Mouse (Mus musculus): ENCODE data around the gene Esp1. TPM values are rescaled to one million over a fixed set of nuclear protein-coding genes. Genes with fewer than 3 reads are reported as not detected.
"Not testable (repeated sequence)": the region's sequence is repeated elsewhere in the genome, so short reads cannot be mapped to it uniquely, and the experiment has no call there.

The Esp1 gene
- polyA plus RNA-seq (2014; fragmentation: Nextera tagmentation; extraction: Ambion mirVana), result not detected in 2 replicates

DNA sequence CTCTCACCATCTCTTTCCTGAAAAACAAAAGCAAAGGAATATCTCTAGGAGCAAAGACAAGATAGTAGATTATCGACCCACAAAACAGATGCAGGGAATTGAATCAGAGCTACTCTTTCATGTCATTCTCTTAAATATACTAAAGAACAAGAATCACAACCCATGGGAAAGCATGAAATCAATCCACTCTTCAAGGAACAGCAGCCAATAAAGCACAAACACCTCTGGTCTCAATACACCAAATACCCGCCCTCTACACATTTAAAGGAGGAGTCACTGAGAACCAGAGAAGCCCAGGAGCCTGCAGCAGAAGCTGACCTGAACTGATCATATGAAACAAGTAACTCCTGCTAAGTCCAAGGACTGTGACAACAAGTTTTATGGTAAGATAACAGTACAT is at the start of gene Esp1:
Gene Esp1 (plus strand): TSS at position 301 of the 400 bp plus-strand sequence.
- Histone ChIP-seq H3K27ac (replicated peaks; ENCODE audit: low read depth, low read length) (no peak within 1 kb of the TSS), H3K9me3 (replicated peaks; ENCODE audit: control insufficient read depth, low read length) (no peaks in the 10 kb centered on the region), H3K4me3 (ENCODE audit: low read depth, low read length) (no peak within 1 kb of the TSS), H3K4me1 (ENCODE audit: control insufficient read depth, insufficient read depth, low read length) (no peaks in the 10 kb centered on the region), H3K4me2 (ENCODE audit: low read depth, low read length) (no peak within 1 kb of the TSS), H3K9ac (replicated peaks; ENCODE audit: low read length) (no peak within 1 kb of the TSS), H3K27me3 (ENCODE audit: control insufficient read depth, insufficient read depth, low read length) (no peaks in the 10 kb centered on the region), H3K36me3 (replicated peaks; ENCODE audit: control insufficient read depth, insufficient read depth, low read depth, low read length) (no peaks in the 10 kb centered on the region)
- 76% methylated on average over 2 of the region's 2 CpGs for WGBS
- ATAC-seq (replicated peaks; ENCODE audit: insufficient number of reproducible peaks, low FRiP score, low TSS enrichment, low read depth) (no peak), DNase-seq (ENCODE audit: low spot score) (no peak)

DNA sequence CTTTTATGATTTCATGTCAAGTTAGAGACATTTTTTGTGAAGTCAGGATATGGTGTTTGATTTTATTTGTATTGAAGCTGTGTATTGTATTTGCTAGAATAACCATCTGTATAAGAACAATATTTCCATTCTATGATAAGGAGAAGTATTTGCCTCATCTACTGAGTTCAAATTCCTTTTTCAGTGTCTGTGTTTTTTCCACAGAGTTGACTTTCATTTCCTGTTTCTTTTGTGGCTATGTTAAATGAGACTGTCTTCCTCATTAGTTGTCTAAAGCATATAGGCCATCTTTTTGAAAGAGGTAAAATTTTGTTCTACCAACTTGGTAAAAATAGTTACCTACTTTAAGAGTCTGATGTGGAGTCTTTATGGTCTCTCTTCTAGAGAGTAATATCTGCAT is 10.6 kb upstream of the Esp1 start:
- Histone ChIP-seq H3K4me2 (ENCODE audit: low read depth, low read length) (no peak overlapping the region), H3K9me3 (replicated peaks; ENCODE audit: control insufficient read depth, low read length) (no peaks in the 10 kb centered on the region), H3K27ac (replicated peaks; ENCODE audit: low read depth, low read length) (no peak overlapping the region), H3K27me3 (ENCODE audit: control insufficient read depth, insufficient read depth, low read length) (no peaks in the 10 kb centered on the region), H3K9ac (replicated peaks; ENCODE audit: low read length) (no peak overlapping the region), H3K4me3 (ENCODE audit: low read depth, low read length) (no peak overlapping the region), H3K4me1 (ENCODE audit: control insufficient read depth, insufficient read depth, low read length) (no peaks in the 10 kb centered on the region), H3K36me3 (replicated peaks; ENCODE audit: control insufficient read depth, insufficient read depth, low read depth, low read length) (no peaks in the 10 kb centered on the region)
- ATAC-seq (replicated peaks; ENCODE audit: insufficient number of reproducible peaks, low FRiP score, low TSS enrichment, low read depth) (no peak), DNase-seq (ENCODE audit: low spot score) (no peak)

DNA sequence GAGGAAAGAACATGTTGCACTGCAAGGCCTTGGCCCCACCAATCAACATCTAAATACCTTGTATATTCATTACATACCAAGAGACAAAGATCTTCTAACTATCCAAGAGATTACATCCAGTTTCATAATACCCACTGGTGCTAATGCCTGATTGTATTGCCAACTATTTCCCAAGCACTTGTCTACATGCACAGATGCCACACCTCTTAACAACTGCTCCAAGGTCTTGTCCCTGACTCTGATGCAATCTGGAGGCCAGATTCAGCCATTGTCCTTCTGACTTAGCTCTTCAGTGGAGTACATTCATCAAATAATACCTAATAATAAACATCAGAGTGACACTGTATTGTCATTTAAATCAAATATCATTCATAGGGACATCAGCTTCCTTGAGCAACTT is 9.9 kb upstream of the Esp1 start:
- not testable (repeated sequence) for H3K4me2 ChIP-seq (ENCODE audit: low read depth, low read length); H3K4me1 ChIP-seq (ENCODE audit: control insufficient read depth, insufficient read depth, low read length); H3K9ac ChIP-seq (replicated peaks; ENCODE audit: low read length); H3K36me3 ChIP-seq (replicated peaks; ENCODE audit: control insufficient read depth, insufficient read depth, low read depth, low read length); H3K27me3 ChIP-seq (ENCODE audit: control insufficient read depth, insufficient read depth, low read length); H3K9me3 ChIP-seq (replicated peaks; ENCODE audit: control insufficient read depth, low read length); H3K4me3 ChIP-seq (ENCODE audit: low read depth, low read length); H3K27ac ChIP-seq (replicated peaks; ENCODE audit: low read depth, low read length); DNase-seq (ENCODE audit: low spot score); ATAC-seq (replicated peaks; ENCODE audit: insufficient number of reproducible peaks, low FRiP score, low TSS enrichment, low read depth)

DNA sequence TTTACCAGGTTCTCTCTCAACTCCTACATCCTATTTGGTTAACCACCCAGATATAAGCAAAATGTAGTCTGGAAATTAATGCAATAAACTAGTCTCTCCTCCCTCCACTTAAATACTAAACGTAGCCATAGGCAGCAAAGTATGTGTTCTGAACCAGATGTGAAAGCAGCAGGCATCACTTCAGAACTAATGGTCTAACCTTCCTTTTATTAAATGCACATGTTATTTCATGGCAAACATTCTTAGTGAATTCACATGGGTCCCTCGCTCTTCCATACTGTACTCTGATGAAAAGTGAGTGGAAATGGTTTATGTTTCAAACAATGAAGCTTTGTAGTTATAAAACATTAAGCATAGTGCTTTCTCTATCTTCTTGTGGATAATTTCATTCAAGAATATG is 4.4 kb downstream of the Esp1 start:
- no peak overlapping the region for H3K4me2 ChIP-seq (ENCODE audit: low read depth, low read length)
- WGBS, result 52% methylated on average over 2 of the region's 2 CpGs
- DNase-seq (ENCODE audit: low spot score) (peak; percentile 29), ATAC-seq (replicated peaks; ENCODE audit: insufficient number of reproducible peaks, low FRiP score, low TSS enrichment, low read depth) (no peak)
- no peak overlapping the region for H3K9ac ChIP-seq (replicated peaks; ENCODE audit: low read length)
- H3K4me1 ChIP-seq (ENCODE audit: control insufficient read depth, insufficient read depth, low read length), result no peaks in the 10 kb centered on the region
- H3K36me3 ChIP-seq (replicated peaks; ENCODE audit: control insufficient read depth, insufficient read depth, low read depth, low read length), result no peaks in the 10 kb centered on the region
- no peaks in the 10 kb centered on the region for H3K27me3 ChIP-seq (ENCODE audit: control insufficient read depth, insufficient read depth, low read length)
- H3K9me3 ChIP-seq (replicated peaks; ENCODE audit: control insufficient read depth, low read length), result no peaks in the 10 kb centered on the region
- H3K4me3 ChIP-seq (ENCODE audit: low read depth, low read length), result no peak overlapping the region
- H3K27ac ChIP-seq (replicated peaks; ENCODE audit: low read depth, low read length), result no peak overlapping the region

DNA sequence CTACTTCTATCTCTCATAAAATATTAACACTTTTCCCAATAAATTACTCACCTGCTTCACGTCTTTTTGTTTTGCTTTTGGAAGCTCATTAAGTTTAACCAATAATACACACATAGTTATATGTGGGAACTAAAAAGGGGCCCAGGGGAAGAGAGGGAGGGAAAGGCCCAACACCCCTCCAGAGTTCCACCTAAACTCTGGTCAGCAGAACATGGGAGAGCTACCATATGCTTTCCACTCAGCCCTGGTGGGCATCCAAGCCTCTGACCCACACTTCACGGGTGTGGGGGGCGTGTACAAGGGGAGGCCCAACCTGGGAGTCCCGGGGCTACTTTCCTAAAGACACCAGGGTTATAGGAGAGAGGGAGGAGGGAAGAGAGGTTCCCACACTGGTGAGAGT is 4.8 kb downstream of the Esp1 start:
- no peaks in the 10 kb centered on the region for H3K9me3 ChIP-seq (replicated peaks; ENCODE audit: control insufficient read depth, low read length)
- no peaks in the 10 kb centered on the region for H3K4me1 ChIP-seq (ENCODE audit: control insufficient read depth, insufficient read depth, low read length)
- H3K36me3 ChIP-seq (replicated peaks; ENCODE audit: control insufficient read depth, insufficient read depth, low read depth, low read length), result no peaks in the 10 kb centered on the region
- 63% methylated on average over 4 of the region's 4 CpGs for WGBS
- H3K27ac ChIP-seq (replicated peaks; ENCODE audit: low read depth, low read length), result no peak overlapping the region
- H3K9ac ChIP-seq (replicated peaks; ENCODE audit: low read length), result no peak overlapping the region
- DNase-seq (ENCODE audit: low spot score), result no peak
- H3K4me2 ChIP-seq (ENCODE audit: low read depth, low read length), result no peak overlapping the region
- no peak for ATAC-seq (replicated peaks; ENCODE audit: insufficient number of reproducible peaks, low FRiP score, low TSS enrichment, low read depth)
- no peaks in the 10 kb centered on the region for H3K27me3 ChIP-seq (ENCODE audit: control insufficient read depth, insufficient read depth, low read length)
- no peak overlapping the region for H3K4me3 ChIP-seq (ENCODE audit: low read depth, low read length)

DNA sequence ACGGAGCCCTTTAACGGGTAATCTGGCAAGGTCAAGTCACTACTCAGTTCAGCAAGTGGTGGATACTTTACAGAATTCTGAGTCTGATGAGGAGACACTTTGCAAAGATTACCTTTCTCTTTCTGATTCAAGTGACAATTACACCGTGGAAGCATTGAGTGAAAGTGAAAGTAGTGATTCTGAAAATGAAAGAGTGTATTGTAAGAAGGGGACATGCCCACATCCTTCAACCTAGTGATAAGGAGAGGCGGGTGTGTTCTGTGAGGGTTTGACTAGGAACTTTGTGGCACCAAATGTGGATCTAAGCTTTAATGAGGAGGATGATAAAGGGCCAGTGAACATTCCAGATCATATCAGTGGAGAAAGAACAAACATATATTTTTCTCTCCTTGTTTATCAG is 36.7 kb downstream of the Esp1 start:
- H3K4me2 ChIP-seq (ENCODE audit: low read depth, low read length), result no peak overlapping the region
- ATAC-seq (replicated peaks; ENCODE audit: insufficient number of reproducible peaks, low FRiP score, low TSS enrichment, low read depth) (no peak), DNase-seq (ENCODE audit: low spot score) (no peak)
- no peaks in the 10 kb centered on the region for H3K36me3 ChIP-seq (replicated peaks; ENCODE audit: control insufficient read depth, insufficient read depth, low read depth, low read length)
- H3K4me1 ChIP-seq (ENCODE audit: control insufficient read depth, insufficient read depth, low read length), result no peaks in the 10 kb centered on the region
- 74% methylated on average over 4 of the region's 4 CpGs for WGBS
- H3K9ac ChIP-seq (replicated peaks; ENCODE audit: low read length), result no peak overlapping the region
- H3K27ac ChIP-seq (replicated peaks; ENCODE audit: low read depth, low read length), result no peak overlapping the region
- no peak overlapping the region for H3K4me3 ChIP-seq (ENCODE audit: low read depth, low read length)
- no peaks in the 10 kb centered on the region for H3K9me3 ChIP-seq (replicated peaks; ENCODE audit: control insufficient read depth, low read length)
- no peaks in the 10 kb centered on the region for H3K27me3 ChIP-seq (ENCODE audit: control insufficient read depth, insufficient read depth, low read length)

DNA sequence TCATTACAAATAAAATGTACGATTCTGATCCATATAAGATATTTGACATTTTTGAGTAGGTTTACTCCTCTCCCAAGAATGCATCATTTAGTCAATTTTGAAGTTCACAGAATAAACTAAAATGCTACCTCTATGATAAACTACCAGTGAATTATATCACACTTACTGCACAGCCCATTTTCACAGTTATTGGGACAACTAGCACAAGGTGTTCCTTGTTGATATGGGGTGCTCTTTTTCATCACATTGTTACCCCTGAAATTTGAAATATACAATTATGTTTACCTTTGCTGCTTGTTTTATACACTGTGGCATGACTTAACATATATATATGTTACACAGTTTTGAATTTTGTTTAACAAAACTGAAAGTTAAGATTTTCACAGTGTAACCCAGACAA is 40.2 kb downstream of the Esp1 start:
- H3K36me3 ChIP-seq (replicated peaks; ENCODE audit: control insufficient read depth, insufficient read depth, low read depth, low read length), result no peaks in the 10 kb centered on the region
- ATAC-seq (replicated peaks; ENCODE audit: insufficient number of reproducible peaks, low FRiP score, low TSS enrichment, low read depth), result no peak
- H3K4me1 ChIP-seq (ENCODE audit: control insufficient read depth, insufficient read depth, low read length), result no peaks in the 10 kb centered on the region

More for the DNA sequence above, 40.2 kb downstream of the Esp1 start:
- no peak overlapping the region for H3K4me3 ChIP-seq (ENCODE audit: low read depth, low read length)
- no peak overlapping the region for H3K4me2 ChIP-seq (ENCODE audit: low read depth, low read length)
- 91% methylated on average over 1 of the region's 1 CpGs for whole genome bisulfite sequencing
- no peak for DNase-seq (ENCODE audit: low spot score)
- H3K9me3 ChIP-seq (replicated peaks; ENCODE audit: control insufficient read depth, low read length), result no peaks in the 10 kb centered on the region
- H3K27me3 ChIP-seq (ENCODE audit: control insufficient read depth, insufficient read depth, low read length), result no peaks in the 10 kb centered on the region
- H3K9ac ChIP-seq (replicated peaks; ENCODE audit: low read length), result no peak overlapping the region
- no peak overlapping the region for H3K27ac ChIP-seq (replicated peaks; ENCODE audit: low read depth, low read length)

Measured in embryonic facial prominence, embryonic 11.5 days (tissue).